Mouse (Mus musculus) kidney, adult 9 months (tissue): ENCODE results near the gene Cilp2.

Experiments used
- DNase-seq: peaks from one replicate; pipeline ENCODE4 v3.0.0; 2022

The Cilp2 gene

DNA sequence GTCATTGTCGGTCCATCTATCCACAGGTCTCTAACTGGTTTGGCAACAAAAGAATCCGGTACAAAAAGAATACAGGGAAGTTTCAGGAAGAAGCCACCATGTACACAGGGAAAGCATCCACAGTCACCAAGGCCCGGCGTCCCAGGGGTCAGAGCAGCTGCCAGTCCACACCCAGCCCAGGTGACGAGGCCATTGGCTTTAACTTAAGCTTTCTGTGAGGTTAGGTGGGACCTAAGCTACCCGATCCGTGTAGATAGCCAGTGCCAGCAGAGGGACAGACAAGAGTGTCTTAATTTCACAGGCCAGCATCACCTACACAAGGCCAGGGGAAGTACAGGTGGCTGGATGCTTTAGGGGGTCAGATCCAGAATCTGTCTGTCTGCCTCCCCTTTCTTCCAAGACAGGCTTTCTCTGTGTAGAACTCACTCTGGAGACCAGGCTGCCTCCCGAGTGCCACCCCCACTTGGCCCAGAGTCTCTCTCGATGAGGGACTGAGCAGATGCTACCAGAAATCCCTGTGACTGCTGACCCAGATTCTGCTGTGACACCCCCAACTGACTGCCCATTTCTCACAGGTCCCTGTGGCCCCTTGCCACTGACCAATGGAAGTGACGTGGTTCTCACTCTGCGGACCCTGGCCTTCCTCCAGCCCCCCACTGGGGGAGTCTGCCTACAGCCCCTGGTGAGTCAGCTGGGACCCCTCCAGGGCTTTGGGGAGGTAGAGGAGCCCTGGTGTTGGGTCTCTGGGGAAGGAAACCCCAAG lies 17.3 kb downstream of the Cilp2 start:
- DNase-seq = no peak

DNA sequence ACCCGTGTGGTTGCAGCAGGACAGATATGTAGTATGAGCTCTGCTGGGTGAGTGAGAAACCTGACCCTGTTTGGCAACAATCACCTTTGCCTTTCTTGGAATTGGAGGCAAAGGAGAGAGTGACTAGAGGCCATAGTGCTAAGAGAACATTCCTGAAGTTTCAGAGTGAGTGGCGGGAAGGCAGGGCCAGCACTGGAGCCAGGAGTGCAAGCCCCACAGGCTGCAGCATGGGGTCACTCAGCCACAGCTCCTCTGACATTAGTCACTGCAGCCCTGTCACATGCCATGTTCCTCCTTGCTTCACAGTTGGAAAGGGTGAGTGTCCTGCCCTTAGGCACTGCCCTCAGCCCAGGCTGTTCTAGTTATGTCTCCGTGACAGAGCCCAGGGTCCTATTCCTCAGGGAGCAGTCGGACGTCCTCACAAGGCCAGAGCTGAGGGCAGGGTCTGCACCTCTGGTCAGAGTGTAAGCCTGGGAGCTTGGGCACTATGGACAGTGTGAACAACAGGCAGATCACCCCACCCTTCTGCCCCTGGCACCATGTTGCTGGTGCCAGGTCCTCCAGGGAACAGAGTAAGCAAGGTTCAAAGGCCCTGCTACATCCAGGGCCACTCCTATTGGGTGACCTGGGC lies 19.7 kb downstream of the Cilp2 start:
- DNase-seq = no peak

DNA sequence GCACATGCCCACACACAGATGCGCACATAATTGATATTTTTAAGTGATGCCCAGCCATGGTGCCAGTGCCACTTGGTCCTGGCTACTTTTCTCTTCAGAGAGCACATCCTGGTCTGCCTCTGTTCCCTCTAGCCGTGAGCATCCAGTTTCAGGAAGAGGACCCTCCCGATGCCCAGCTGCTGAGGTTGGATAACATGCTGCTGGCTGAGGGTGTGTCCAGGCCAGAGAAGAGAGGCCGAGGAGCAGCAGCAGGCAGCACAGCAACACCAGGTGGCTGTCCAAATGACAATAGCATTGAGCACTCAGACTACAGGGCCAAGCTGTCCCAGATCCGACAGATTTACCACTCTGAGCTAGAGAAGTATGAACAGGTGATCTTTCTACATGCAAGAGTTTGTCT lies 23.3 kb downstream of the Cilp2 start:
- no peak for DNase-seq

DNA sequence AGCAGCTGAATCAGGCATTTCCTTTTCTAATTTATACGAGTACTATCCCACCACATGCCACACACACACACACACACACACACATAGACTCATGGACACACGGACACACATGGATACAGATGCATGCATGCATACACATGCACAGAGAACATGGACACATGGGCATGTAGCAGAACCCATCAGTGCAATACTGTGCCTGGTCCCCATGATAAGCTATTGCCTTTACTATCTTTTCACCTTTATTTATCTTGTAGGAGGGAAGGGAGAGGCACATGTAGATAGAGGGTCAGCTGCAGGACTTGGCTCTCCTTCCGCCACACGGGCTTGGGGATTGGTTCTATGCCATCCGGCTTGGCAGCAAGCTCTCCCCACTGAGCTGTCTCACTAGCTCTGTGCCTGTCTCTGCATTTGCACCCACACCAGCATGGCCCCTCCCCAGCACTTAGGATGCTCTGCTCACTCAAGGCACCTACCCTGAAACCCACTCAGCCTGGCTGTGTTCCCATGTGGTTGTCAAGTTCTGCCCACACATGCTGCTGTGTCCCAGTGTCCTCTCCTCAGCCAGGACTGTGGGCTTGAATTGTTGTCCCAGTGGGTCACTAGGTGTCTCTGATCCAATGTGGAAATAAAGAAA lies 24.0 kb downstream of the Cilp2 start:
- no peak for DNase-seq

DNA sequence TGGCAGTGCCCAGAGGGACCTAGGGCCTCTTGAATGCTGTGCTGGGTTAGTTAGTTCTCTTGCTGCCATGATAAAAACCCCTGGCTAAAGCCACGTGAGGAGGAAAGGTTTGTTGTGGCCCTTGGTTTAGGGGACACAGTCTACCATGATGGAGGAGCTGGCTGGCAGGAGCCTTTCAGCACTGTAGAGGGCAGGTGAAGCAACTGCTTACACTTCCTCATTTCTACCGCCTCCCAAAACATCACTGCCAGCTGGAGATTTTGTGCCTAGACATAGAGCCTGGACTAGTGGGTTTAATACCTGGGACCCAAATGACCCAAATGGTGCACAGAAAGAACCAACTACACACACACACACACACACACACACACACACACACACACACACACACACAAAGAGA lies 26.2 kb downstream of the Cilp2 start:
- no peak for DNase-seq

DNA sequence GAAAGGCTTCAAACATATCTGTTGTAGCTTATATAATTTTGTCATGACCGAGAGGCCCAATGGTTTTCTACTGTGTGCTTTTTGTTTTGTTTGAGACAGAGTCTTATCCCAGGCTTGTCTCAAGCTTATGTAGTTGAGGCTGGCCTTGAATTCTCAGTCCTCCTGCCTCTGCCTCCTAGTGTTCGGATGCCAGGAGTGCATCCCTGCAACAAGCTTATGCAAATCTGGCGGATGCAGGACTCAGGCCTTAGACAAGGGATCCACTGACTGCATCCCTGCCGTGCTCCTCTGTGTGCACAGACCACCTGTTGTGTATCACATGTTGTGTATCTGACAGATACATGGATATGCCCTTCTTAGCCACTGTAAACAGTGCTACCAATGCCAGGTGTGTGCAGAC lies 26.7 kb downstream of the Cilp2 start:
- no peak for DNase-seq

DNA sequence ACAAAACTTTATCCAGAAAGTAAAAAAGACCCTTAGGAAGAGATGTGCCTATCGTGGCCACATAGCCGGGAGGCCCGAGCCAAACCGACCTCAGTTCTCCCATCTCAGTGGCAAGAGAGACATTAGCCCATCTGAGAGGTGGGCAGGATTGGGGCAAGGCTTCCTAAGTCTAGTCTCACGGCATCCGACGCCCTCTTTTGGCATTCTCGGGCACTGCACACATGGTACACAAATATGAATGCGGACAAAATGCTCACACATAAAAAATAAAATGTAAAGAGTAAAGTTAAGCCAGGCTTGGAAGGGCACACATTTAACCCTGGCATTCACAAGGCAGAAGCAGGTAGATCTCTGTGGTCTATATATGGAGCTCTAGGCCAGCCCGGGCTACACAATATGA lies 33.6 kb downstream of the Cilp2 start:
- no peak for DNase-seq

DNA sequence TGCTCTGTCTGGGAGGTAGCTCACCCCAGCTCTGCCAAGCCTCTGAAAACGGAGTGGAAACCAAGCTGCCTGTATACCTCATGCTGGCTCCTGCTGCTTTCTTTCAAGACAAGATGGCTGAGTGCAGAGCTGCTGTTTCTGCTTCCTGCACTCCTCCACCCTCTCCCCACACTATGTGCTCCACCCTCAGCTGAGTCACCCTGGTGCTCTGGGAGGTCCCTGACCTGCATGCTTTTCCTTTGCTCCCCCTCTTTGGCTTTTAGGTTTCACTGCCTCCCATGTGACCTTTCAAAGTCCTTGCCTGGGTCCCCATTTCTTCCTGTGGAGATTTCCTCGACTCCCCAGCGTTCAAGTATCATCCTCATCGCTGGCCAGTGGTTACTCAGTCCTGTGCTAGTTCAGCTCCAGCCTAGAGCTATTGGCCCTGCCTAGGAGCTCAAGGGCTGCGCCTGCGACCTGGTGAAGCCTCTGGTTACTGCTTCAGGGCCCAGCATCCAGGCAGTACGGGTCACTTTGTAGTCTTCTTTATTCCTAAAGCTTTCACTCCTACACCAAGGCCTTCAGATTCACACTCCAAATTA lies 36.5 kb downstream of the Cilp2 start:
- no peak for DNase-seq

DNA sequence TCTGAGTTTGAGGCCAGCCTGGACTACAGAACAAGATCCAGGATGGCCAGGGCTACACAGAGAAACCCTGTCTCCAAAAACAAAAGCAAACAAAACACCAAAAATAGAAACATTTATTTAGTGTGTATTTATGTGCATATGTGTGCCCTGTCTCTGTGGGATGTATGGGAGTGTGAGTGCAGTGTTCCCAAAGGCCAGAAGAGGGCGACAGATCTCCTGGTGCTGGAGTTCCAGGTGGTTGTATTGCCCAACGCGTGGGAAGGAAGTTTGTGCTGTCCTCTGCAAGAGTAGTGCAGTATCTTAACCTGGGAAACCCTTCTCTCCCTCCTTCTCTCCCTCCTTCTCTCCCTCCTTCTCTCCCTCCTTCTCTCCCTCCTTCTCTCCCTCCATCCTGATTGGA lies 37.6 kb downstream of the Cilp2 start:
- DNase-seq = no peak

DNA sequence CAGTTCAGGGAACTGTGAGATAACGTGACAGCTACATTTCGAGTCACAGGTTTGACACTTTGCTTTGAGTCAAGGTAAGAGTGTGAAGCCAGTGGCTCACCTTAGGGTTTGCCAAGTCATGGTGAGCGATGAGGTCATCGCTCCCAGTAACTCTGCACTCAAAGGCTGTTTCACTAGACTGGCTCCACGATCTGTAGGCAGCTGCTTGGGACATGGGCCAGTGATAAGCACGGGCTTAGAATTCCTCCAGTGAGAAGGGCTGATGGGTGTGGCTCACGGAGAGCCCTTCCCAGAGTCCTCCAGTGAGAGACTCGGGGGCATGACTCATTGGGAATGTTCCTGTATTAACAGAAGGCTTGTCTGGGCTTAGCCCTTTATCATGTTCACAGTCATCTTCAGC lies 38.5 kb downstream of the Cilp2 start:
- no peak for DNase-seq

DNA sequence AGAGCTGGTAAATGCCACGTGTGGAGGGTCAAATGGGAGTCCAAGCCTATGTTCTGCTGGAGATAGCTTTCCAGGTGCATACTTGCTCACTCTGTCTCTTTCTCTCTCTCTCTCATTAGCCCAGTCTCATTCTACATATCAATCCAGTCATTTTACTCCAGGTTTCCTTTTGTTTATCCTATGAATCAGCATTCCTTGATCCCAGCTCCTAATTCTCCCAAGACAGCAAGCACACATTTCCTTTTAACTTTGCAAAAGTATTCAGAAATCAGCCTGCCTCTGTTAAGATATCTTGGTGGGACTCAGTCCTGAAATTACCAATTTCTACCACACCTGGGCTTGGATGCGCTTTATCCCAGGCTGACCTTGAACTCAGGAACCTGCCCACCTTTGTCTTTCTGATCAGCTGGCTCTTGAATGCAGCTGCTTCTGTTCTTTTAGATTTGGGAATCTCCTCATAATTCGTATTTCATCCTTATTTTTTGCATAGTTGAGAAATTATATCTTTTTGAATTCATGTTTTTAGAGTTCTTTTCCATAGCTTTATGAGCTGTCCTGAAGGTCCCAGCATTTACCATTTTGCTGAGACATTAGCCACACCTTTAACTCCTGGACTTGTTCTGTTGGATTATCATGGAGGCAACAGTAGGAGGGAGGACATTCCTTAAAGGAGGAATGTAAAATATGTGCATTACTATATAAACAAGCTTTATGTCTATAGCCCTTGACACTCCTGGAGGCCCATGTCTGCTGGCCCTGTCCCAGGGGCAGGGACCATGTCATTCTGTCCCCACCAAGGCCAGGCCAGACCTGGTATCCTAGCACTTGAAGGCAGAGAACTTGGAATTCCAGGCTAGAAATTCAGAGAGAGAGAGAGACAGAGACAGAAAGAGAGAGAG lies 40.1 kb downstream of the Cilp2 start:
- DNase-seq = no peak

DNA sequence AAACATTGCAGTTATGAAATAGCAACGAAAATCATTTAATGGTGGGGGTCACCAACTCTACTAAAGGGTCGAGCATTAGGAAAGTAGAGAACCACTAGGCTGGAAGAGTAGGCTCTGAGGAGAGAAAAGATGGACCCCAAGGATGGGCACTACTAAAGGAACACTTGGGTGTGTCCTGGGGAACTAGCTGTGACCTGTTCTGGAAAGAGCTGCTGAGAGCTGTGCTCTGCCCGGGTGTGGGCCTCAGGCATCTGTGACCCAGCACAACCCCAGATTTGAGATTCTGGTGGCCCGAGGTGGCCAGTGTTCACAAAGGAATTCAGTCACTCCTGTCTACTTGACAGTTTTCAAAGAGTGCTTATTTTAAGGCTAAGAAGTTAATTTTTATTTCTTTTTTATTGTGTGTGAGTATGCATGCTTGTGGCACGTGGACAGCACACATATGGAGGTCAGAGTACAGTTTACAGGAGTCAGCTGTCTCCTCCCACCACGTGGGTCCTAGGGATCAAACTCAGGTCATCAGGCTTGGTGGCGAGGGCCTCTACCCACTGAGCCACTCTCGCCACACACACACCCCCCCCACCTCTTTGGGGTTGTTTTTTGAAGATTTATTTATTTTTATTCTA lies 50.3 kb downstream of the Cilp2 start:
- peak; percentile 78 for DNase-seq

DNA sequence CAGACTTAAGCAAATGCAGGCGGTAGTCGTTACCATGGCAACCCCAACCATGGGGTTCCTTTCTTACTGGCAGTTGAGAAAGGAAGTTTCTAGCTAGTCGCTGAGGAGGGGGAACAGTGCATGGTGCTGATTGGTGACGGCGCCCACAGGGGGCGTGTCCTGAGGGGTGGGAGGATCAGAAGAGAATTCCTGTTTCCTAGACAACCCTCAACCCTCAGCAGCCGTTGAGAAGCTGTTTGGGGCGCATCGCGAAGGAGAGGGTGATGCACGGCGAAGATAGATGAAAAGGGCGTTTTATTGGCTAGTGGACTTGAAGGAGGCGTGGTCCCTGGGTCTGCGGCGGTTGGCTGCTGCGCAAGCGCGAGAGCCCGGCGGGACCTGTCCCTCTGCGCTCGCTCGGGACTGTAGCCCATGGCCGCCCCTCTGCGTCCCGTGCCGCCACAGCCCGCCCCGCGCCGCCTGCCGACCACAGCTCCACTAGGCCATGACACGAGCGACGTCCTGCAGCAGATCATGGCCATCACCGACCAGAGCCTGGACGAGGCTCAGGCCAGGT lies 55.1 kb downstream of the Cilp2 start, which contains the start of gene Pbx4:
Gene Pbx4, plus strand, starts transcription at position 194 of the 556 bp plus-strand sequence.
- DNase-seq = peak; percentile 79
